Mouse (Mus musculus) heart, postnatal 4 days (tissue): Measurements from ENCODE around the gene Piezo1. TPM values are rescaled to one million over a fixed set of nuclear protein-coding genes. Genes with fewer than 3 reads are reported as not detected.

Source experiments
- DNase-seq: peaks from one replicate; pipeline ENCODE4 v3.0.0; 2021
- total RNA-seq, 2 experiments: library from RNA; stranded (reverse); gene quantifications; 2 replicates each; pipeline ENCODE4 v1.2.3; 2021

The Piezo1 gene
- total RNA-seq, 2 experiments from 2014 or later: 53.7 to 55.4 TPM

- DNase-seq: no peak
These were observed 4.9 kb downstream of the Piezo1 start for GRCm38 (mm10) chr8:122546066-122546755.

- no peak for DNase-seq
These were observed 7.0 kb downstream of the Piezo1 start for GRCm38 (mm10) chr8:122544138-122544537.

GRCm38 (mm10) chr8:122538310-122539076 is 12.6 kb downstream of the Piezo1 start:
- no peak for DNase-seq

GRCm38 (mm10) chr8:122537812-122538211 is 13.3 kb downstream of the Piezo1 start:
- no peak for DNase-seq

GRCm38 (mm10) chr8:122537033-122537432 is 14.1 kb downstream of the Piezo1 start:
- DNase-seq: peak; percentile 49

GRCm38 (mm10) chr8:122531312-122531711 is 19.8 kb downstream of the Piezo1 start:
- peak; percentile 46 for DNase-seq

- DNase-seq: no peak
These were observed 22.0 kb downstream of the Piezo1 start for GRCm38 (mm10) chr8:122529159-122529558.

GRCm38 (mm10) chr8:122527937-122528336 is 23.2 kb downstream of the Piezo1 start:
- no peak for DNase-seq

- DNase-seq: peak; percentile 45
These were observed 24.5 kb downstream of the Piezo1 start for GRCm38 (mm10) chr8:122526526-122527170.

- no peak for DNase-seq
These were observed 25.0 kb downstream of the Piezo1 start for GRCm38 (mm10) chr8:122526084-122526483.

- DNase-seq: no peak
These were observed 26.1 kb downstream of the Piezo1 start for GRCm38 (mm10) chr8:122525004-122525403.

- DNase-seq: no peak
These were observed 26.6 kb downstream of the Piezo1 start for GRCm38 (mm10) chr8:122524506-122524905.

GRCm38 (mm10) chr8:122523652-122524360 is 27.3 kb downstream of the Piezo1 start:
- DNase-seq: no peak

GRCm38 (mm10) chr8:122522796-122523651 is 28.1 kb downstream of the Piezo1 start:
- DNase-seq: peak; percentile 66

GRCm38 (mm10) chr8:122520611-122521010 is 30.5 kb downstream of the Piezo1 start:
- DNase-seq: no peak

GRCm38 (mm10) chr8:122517541-122518190 is 33.5 kb downstream of the Piezo1 start:
- peak; percentile 68 for DNase-seq

- no peak for DNase-seq
These were observed 35.4 kb downstream of the Piezo1 start for GRCm38 (mm10) chr8:122515699-122516098.

GRCm38 (mm10) chr8:122512392-122512791 is 38.7 kb downstream of the Piezo1 start:
- DNase-seq: no peak

GRCm38 (mm10) chr8:122511552-122511951 is 39.6 kb downstream of the Piezo1 start:
- DNase-seq: peak; percentile 74

- DNase-seq: peak; percentile 85
These were observed 50.3 kb downstream of the Piezo1 start for GRCm38 (mm10) chr8:122500856-122501255.

- no peak for DNase-seq
These were observed 53.2 kb downstream of the Piezo1 start for GRCm38 (mm10) chr8:122497912-122498311.
